Mouse (Mus musculus) C2C12 (cell line): ENCODE data around the gene Mapkapk2. TPM values are rescaled to one million over a fixed set of nuclear protein-coding genes. Genes with fewer than 3 reads are reported as not detected.

Source experiments
- H3K27me3 ChIP-seq: one replicate; pipeline ENCODE4 v1.6.1; 2011; ENCODE audit not compliant: control insufficient read depth, insufficient read depth, insufficient read length
- H3K36me3 ChIP-seq: one replicate; pipeline ENCODE4 v1.6.1; 2011; ENCODE audit not compliant: control insufficient read depth, insufficient read depth
- H3K4me3 ChIP-seq: one replicate; pipeline ENCODE4 v1.5.1; 2011; ENCODE audit warnings: mild to moderate bottlenecking, control low read depth; ENCODE audit not compliant: poor library complexity, insufficient read depth, severe bottlenecking
- H3K79me2 ChIP-seq: one replicate; pipeline ENCODE4 v1.6.1; 2011; ENCODE audit not compliant: control insufficient read depth, insufficient read depth
- H3K79me3 ChIP-seq: one replicate; pipeline ENCODE4 v1.6.1; 2011; ENCODE audit warnings: low read depth, control low read depth
- H3ac ChIP-seq: one replicate; pipeline ENCODE3; 2011; ENCODE audit warnings: low read depth; ENCODE audit not compliant: control insufficient read depth, insufficient read length
- CEBPB ChIP-seq: IDR thresholded peaks from one replicate; pipeline ENCODE4 v1.6.1; 2011; ENCODE audit warnings: low read depth, mild to moderate bottlenecking, control low read depth, moderate library complexity
- CTCF ChIP-seq: IDR thresholded peaks from one replicate; pipeline ENCODE4 v1.5.1; 2011; ENCODE audit not compliant: control insufficient read depth, insufficient read depth, insufficient read length
- FOSL1 ChIP-seq: IDR thresholded peaks from one replicate; pipeline ENCODE4 v1.8.0; 2011; ENCODE audit warnings: mild to moderate bottlenecking, low read length; ENCODE audit not compliant: poor library complexity, insufficient read depth, severe bottlenecking
- MAX ChIP-seq: IDR thresholded peaks from one replicate; pipeline ENCODE4 v1.6.1; 2011; ENCODE audit warnings: mild to moderate bottlenecking, control low read depth
- MYOD1 ChIP-seq: IDR thresholded peaks from one replicate; pipeline ENCODE4 v1.6.1; 2011; ENCODE audit warnings: low read depth; ENCODE audit not compliant: control insufficient read depth, insufficient read length
- MYOG ChIP-seq: IDR thresholded peaks from one replicate; pipeline ENCODE4 v1.6.1; 2011; ENCODE audit not compliant: control insufficient read depth, insufficient read length; ENCODE audit errors: extremely low read depth
- USF1 ChIP-seq: IDR thresholded peaks from one replicate; pipeline ENCODE4 v1.6.1; 2011; ENCODE audit warnings: low read depth, mild to moderate bottlenecking, control low read depth, moderate library complexity
- polyA plus RNA-seq: library from polyadenylated mRNA; unstranded; fragments of >200 nt; fragmentation: generic; extraction: Trizol; gene quantifications from one replicate; pipeline ENCODE4 v1.2.1, GENCODE M21; 2012; ENCODE audit warnings: missing spikeins

Mapkapk2 gene
- polyA plus RNA-seq, 1 experiment, result 87.0 TPM

DNA sequence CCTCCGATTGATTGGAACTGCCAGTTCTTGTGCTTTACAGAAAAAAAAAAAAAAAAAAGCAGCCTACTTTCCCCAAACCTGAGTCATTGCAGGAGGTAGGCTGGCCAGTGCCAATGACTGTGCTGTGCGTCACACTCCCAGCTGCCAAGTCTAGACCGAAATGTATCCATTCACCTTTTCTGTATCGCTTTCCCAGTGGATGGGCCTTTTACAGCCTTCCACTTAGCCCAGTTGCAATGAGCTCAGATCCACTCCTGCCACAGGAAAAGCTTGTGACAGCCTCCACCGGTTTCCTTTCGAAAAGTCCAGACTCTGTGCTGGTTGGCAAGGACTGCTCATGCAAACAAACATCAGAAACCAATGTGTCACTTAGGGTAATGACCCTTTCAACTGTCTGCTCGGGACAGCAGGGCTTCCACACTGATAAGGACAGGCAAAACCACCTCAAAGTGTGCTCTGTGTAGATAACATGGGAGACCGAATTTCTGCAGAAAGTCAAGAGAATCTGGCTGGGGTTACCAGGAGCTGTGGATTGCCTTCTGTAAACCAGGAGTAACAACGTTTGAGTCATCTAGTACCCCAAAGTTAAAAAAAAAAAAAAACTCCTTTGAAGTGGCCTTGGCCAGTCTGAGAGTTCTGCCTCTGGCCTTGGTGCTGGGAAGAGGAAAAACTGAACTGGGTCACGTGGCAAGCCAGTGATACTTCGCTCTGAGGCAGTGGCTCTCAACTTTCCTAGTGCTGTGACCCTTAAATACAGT, 28.5 kb upstream of the Mapkapk2 start:
- Histone ChIP-seq H3K79me3 (peaks cover 21% of the 10 kb centered on the region), H3ac (no peak overlapping the region), H3K27me3 (no peaks in the 10 kb centered on the region), H3K4me3 (no peak overlapping the region), H3K79me2 (peaks cover 36% of the 10 kb centered on the region), H3K36me3 (peaks cover 39% of the 10 kb centered on the region)
- TF ChIP-seq USF1 (peak; percentile 97), MYOD1 (peak; percentile 83), FOSL1 (peak; percentile 96), CEBPB (no peak), CTCF (no peak), MAX (peak; percentile 11), MYOG (no peak)

DNA sequence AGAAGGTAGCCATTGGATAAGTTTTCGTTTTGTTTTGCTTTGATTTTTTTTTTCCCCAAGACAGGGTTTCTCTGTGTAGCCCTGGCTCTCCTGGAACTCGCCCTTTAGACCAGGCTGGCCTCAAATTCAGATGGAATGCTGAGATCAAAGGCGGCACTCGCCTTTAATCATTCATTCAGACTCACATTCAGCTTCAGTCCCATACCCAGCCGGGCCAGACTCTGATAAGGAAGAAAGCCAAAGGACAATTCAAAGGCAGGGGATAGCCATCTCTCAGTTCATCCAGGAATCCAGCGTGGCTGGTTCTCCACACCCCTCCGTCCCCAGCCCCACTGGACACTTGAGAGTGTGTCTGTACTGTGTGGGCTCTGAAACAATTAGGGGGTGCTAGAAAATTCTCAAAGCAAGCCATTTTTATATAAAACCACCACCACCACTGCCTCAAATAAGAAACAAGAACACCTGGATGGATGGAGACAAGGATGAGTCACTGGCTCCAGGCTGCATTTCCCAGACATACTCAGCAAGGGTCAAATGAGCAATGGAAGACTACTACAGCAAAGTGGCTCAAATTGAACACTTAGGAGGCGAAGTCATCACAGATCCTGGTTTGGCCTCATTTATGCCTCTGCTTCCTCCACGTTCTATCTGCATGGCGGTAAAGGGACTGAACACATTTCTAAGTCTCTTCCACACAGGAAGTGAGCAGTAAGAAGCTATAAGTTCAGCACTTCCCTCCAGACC, 26.1 kb upstream of the Mapkapk2 start:
- H3K27me3 ChIP-seq, result no peaks in the 10 kb centered on the region
- H3K36me3 ChIP-seq, result peaks cover 16% of the 10 kb centered on the region
- H3K79me3 ChIP-seq, result peaks cover 9% of the 10 kb centered on the region
- H3K4me3 ChIP-seq, result no peak overlapping the region
- no peak overlapping the region for H3ac ChIP-seq
- peak; percentile 24 for TF ChIP-seq MYOD1
- TF ChIP-seq USF1, result no peak
- peaks cover 14% of the 10 kb centered on the region for H3K79me2 ChIP-seq

DNA sequence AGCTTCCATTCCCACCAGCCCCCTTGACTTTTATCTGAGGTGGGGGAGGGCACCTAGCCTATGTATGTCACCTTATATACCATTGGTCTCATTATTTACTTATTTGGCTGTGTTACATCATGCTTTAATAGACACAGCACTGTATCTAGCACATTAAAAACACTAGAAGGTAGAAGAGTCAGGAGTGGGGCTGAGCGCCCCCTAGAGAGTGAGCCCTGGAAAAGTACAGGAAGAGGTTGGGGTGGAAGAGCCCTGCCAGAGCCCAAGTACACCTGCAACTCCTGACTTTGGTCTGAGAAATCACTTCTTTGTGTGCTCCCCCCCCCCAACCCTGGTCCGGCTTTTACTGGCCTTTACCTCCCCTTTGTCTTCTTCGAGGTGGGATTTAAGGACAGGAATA, 24.4 kb upstream of the Mapkapk2 start:
- H3K79me2 ChIP-seq, result no peaks in the 10 kb centered on the region
- TF ChIP-seq MYOD1 (no peak), USF1 (no peak)
- H3K27me3 ChIP-seq, result no peaks in the 10 kb centered on the region
- H3K36me3 ChIP-seq, result no peaks in the 10 kb centered on the region
- H3K79me3 ChIP-seq, result no peaks in the 10 kb centered on the region
- no peak overlapping the region for H3ac ChIP-seq
- H3K4me3 ChIP-seq, result no peak overlapping the region

DNA sequence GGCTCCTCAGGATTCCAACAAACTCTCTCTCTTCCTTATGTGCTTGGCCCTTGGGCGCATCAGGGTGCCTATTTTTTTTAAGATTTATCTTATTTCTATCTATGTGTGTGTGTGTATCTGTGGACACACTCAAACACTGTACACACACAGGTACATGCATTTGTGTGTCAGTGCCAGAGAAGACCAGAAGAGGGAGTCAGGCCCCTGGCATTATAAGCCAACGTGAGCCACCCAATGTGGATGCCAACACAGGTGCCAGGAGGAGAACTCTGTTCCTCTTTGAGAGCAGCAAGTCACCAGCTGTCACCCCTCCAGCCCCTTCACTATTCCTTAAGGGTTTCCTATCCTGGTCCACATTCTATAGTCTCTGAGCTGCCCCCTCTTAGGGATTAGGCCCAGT, 21.4 kb upstream of the Mapkapk2 start:
- H3K27me3 ChIP-seq, result no peaks in the 10 kb centered on the region
- peak; percentile 21 for TF ChIP-seq CTCF
- TF ChIP-seq USF1, result no peak
- no peaks in the 10 kb centered on the region for H3K79me2 ChIP-seq
- H3K36me3 ChIP-seq, result no peaks in the 10 kb centered on the region
- no peaks in the 10 kb centered on the region for H3K79me3 ChIP-seq
- H3ac ChIP-seq, result no peak overlapping the region
- no peak overlapping the region for H3K4me3 ChIP-seq

DNA sequence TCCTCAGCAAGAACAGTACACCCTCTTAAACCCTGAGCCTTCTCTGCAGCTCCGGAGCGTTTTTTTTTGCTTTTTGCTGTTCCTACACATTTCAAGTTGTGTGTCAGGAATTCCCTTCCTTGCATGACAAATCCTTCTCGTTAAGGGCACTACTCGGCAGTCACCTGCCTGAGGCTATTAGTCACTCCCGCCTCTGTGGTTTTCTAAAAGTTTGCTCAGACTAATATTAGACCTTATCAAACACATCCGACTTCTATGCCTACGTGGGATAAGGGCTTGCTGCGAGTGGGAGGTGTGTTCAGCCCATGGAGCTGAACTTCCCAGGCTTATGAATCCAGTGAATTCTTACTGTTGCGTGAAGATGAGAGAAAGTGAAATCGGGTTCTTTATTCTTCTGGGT, 20.9 kb upstream of the Mapkapk2 start:
- no peaks in the 10 kb centered on the region for H3K36me3 ChIP-seq
- H3K79me3 ChIP-seq, result no peaks in the 10 kb centered on the region
- H3ac ChIP-seq, result no peak overlapping the region
- TF ChIP-seq CEBPB (no peak), MYOG (no peak), CTCF (no peak), FOSL1 (no peak), MAX (no peak), MYOD1 (no peak)
- H3K79me2 ChIP-seq, result no peaks in the 10 kb centered on the region
- no peak overlapping the region for H3K4me3 ChIP-seq
- H3K27me3 ChIP-seq, result no peaks in the 10 kb centered on the region

- no peaks in the 10 kb centered on the region for H3K79me3 ChIP-seq
- no peak overlapping the region for H3ac ChIP-seq
- H3K4me3 ChIP-seq, result no peak overlapping the region
- no peaks in the 10 kb centered on the region for H3K79me2 ChIP-seq
- H3K36me3 ChIP-seq, result no peaks in the 10 kb centered on the region
- TF ChIP-seq MAX (no peak), CEBPB (no peak), FOSL1 (no peak), MYOG (no peak)
- H3K27me3 ChIP-seq, result no peaks in the 10 kb centered on the region
Observed at GRCm38 (mm10) chr1:131116430-131117011, 18.9 kb upstream of the Mapkapk2 start.
